Mouse (Mus musculus): Measurements from ENCODE around the gene Apex2. TPM values are rescaled to one million over a fixed set of nuclear protein-coding genes. Genes with fewer than 3 reads are reported as not detected.

The Apex2 gene
- 26.7 and 27.4 TPM in 2 replicates for polyA plus RNA-seq (2015; fragmentation: Nextera tagmentation; extraction: Ambion mirVana)

DNA sequence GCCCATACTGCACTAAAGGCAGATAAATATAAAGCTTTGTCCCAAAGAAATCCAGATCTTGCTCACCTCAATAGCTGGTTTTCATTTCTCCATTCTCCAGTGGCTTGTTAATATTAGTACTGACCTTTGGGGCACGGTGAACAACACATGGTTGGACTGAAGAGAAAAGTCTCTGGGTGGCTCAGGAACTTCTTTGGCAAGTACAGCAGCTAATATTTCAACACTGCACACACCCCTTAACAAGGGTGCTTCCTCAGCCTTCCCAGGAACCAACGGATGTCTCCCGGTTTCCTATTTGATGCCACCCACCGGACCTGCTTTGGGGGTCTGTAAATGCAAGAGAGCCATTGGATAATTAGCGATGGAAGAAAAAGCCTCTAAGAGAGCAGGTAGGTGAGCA lies at the start of gene Apex2:
TSS of gene Apex2 (minus strand) at position 173 of the 400 bp plus-strand sequence.
- H3K36me3 ChIP-seq: peaks cover 10% of the 10 kb centered on the region
- no peaks in the 10 kb centered on the region for H3K9me3 ChIP-seq
- 62% methylated on average over 5 of the region's 5 CpGs for WGBS
- H3K4me2 ChIP-seq (replicated peaks): peak within 1 kb of the TSS; percentile 66
- H3K27me3 ChIP-seq: peaks cover 21% of the 10 kb centered on the region; the same call in 1 of the 2 replicates
- peak within 1 kb of the TSS; percentile 59 for H3K4me3 ChIP-seq
- ATAC-seq (ENCODE audit: low FRiP score, low read depth): no peak
- H3K4me1 ChIP-seq: no peaks in the 10 kb centered on the region
- H3K27ac ChIP-seq: peak within 1 kb of the TSS; percentile 83; the same call in 1 of the 2 replicates
- H3K9ac ChIP-seq: no peak within 1 kb of the TSS

DNA sequence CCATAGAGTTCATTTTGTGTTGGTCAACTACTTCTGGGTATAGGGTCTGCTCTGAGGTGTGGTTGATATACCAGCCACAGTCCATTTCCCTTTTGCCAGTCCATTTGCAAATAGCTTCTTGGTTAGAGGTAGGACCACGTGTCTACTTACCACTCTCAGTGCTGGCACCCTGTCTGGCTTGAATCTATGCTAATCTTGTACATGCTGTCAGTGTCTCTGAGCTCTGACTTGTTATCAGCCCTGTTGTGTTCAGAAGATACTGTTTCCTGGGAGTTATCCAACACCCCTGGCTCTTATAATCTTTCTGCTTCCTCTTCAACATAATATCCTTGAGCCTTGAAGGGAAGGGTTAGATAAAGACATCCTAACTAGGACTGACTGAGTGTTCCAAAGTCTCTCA lies 46.8 kb upstream of the Apex2 start:
- ATAC-seq (ENCODE audit: low FRiP score, low read depth): no peak
- Histone ChIP-seq H3K36me3 (no peaks in the 10 kb centered on the region), H3K9ac (no peak overlapping the region), H3K4me3 (no peak overlapping the region), H3K4me1 (no peaks in the 10 kb centered on the region), H3K4me2 (replicated peaks) (no peak overlapping the region), H3K27me3 (no peaks in the 10 kb centered on the region), H3K27ac (no peak overlapping the region), H3K9me3 (no peaks in the 10 kb centered on the region)
- 63% methylated on average over 1 of the region's 1 CpGs for WGBS

DNA sequence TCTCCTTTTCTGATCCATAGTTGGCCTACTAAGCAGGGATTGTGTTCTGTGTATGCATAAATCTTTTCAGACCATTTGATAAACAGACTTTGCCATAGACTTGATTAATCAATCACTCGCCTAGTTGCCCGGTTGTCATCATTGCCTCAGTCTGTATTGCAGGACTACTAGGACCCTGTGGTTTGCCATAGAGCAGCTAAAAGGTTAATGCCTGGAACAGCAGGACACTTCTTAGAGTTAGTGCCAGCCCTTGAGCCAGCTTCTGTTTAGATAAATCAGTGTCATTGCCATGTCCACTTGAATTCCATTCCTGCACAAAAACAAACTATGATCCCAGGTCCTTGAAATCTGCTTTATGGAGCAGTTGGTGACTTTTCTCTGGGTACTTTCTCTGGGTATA lies 9.2 kb upstream of the Apex2 start:
- no peak overlapping the region for H3K4me3 ChIP-seq
- 87% methylated on average over 2 of the region's 2 CpGs for WGBS

DNA sequence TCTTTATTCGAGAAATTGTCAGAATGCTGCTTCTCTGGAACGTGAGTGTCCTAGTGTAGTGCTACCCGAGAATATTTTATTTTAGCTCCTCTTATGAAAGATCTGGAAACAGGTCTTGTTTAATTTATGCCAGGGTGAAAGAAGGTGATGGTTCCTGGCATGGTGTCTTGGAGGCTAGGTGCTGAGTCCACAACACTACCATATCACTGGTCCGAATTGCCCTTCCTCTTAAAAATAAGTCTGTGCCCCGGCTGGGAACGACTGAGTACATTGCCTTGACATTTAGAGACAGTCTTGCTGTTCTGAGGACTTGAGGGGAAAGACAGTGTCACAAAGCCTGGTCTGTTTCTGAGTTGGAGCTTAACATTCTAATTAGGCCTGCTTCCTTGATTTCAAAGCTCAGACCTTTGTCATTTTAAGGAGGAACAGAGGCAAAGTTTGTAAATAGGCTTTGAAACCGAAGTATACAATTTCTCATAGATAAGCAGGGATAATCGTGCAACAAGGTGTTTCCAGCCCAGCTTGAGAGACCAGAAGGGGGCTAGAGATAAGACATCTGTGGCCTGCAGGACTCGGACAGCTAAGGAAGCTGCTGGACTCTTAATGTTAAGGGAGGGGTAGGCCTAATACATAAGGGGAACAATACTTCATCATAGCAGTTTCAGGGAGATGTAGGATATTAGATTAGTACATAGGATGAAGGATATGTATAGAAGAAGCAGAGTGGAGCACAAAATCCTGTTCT lies 5.5 kb upstream of the Apex2 start:
- H3K4me1 ChIP-seq: no peaks in the 10 kb centered on the region
- no peaks in the 10 kb centered on the region for H3K36me3 ChIP-seq
- no peak for ATAC-seq (ENCODE audit: low FRiP score, low read depth)
- H3K27ac ChIP-seq: no peak overlapping the region
- H3K9ac ChIP-seq: no peak overlapping the region
- 78% methylated on average over 9 of the region's 9 CpGs for WGBS
- no peak overlapping the region for H3K4me3 ChIP-seq
- H3K4me2 ChIP-seq (replicated peaks): no peak overlapping the region
- H3K27me3 ChIP-seq: peaks cover 11% of the 10 kb centered on the region; the same call in 1 of the 2 replicates
- H3K9me3 ChIP-seq: no peaks in the 10 kb centered on the region

More for the DNA sequence above, 9.2 kb upstream of the Apex2 start:
- Histone ChIP-seq H3K27me3 (no peaks in the 10 kb centered on the region; the same call in 1 of the 2 replicates), H3K4me2 (replicated peaks) (no peak overlapping the region), H3K36me3 (no peaks in the 10 kb centered on the region), H3K9me3 (no peaks in the 10 kb centered on the region), H3K27ac (no peak overlapping the region), H3K9ac (no peak overlapping the region), H3K4me1 (no peaks in the 10 kb centered on the region)
- ATAC-seq (ENCODE audit: low FRiP score, low read depth): no peak

DNA sequence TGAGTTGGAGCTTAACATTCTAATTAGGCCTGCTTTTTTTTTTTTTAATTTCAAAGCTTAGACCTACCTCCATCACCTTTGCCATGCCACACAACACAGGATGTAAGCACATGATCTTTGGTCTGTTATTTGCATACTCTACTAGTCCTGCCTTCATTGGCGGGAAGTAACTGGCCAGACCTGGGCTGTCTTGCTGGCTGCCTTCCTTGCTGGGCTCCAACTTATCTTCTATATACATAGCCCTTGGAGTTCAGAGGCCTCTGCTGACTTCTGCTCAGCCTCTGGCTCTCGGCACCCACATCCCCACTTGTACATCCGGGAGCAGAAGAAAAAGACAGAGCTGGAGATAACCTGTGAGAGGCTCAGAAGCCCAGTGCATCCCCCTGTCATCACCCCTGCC lies 4.5 kb upstream of the Apex2 start:
- ATAC-seq (ENCODE audit: low FRiP score, low read depth): no peak
- Histone ChIP-seq H3K4me3 (no peak overlapping the region), H3K27ac (no peak overlapping the region), H3K4me2 (replicated peaks) (no peak overlapping the region), H3K27me3 (peaks cover 11% of the 10 kb centered on the region; the same call in 1 of the 2 replicates), H3K9me3 (no peaks in the 10 kb centered on the region), H3K4me1 (no peaks in the 10 kb centered on the region), H3K9ac (no peak overlapping the region), H3K36me3 (no peaks in the 10 kb centered on the region)
- 86% methylated on average over 3 of the region's 3 CpGs for WGBS

DNA sequence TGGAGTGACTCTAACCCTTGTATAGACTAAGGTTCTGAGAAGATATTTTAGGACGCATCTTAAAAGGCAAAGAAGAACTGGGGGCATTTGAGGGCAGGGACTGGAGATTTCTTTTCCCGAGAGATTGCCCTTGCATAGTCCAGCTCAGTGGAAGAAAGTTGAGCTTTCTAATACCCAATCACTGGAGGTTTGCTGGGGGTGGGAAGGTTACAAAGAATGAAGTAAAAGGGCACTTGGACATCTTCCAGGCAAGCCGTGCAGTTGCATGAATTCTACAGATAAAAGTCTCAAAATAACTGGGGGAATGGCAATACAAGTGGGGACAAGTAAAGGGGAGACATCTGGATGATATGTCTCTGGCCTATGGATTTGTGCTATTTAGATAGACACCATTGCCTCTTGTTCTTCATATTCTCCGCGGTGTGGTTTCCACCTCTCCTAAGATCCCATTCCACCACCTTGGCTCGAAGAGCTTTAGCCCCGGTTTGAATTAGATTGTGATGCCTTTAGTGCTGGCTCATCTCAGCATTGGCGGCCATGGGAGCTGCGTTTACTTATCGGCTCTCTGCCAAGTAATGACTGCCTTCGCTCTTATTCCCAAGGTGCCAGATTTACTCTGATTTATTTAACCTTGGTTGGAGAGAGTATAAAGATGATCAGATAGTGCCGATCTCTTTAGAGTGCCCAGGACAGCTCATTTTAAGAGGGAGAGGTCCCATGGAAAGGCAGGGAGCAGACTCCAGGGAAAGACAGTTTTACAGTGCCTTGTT lies 3.8 kb upstream of the Apex2 start:
- no peak overlapping the region for H3K4me3 ChIP-seq
- no peak overlapping the region for H3K27ac ChIP-seq
- 83% methylated on average over 12 of the region's 12 CpGs for WGBS
- ATAC-seq (ENCODE audit: low FRiP score, low read depth): no peak
- no peaks in the 10 kb centered on the region for H3K4me1 ChIP-seq
- no peak overlapping the region for H3K9ac ChIP-seq
- H3K36me3 ChIP-seq: no peaks in the 10 kb centered on the region
- H3K27me3 ChIP-seq: peaks cover 13% of the 10 kb centered on the region; the same call in 1 of the 2 replicates
- no peak overlapping the region for H3K4me2 ChIP-seq (replicated peaks)
- H3K9me3 ChIP-seq: no peaks in the 10 kb centered on the region

DNA sequence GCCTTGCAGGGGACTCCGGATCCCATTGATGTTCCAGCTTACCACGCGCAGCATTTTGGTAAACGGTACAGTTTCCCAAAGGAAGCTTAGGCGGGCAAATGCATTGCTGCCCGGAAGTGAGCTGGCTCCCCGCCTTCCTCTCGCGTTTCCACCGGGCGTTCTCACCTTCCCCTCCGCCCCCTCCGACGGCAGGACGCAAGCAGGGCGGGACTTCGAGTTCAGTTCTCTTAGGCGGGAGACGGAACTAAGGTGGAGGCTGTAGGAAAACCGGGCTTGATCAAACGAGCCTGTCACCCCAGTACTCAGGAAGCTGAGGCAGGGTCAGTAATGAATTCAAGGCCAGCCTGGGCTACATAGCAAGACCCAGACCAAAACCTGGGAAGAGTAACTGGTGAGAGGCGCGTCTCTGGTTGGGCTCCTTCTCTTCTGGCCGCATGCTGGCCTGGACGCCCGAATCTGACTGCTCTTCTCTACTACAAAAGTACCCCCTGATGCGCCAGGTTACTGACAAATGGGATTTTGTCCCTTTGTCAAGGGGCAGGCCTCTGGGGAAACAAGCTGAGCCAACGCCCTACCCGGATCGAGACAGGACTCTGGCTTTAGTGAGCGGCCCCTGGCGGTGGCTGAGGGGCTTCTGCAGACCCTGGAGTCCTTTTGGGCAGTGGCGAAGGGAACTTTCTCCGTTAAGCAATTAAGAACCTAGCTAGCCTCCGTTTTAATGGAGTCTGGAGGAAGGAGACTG lies 1.5 kb downstream of the Apex2 start, which contains the start of gene Pfkfb1:
TSS of gene Pfkfb1 (plus strand) at position 207 of the 742 bp plus-strand sequence.
- peak; percentile 97 for ATAC-seq (ENCODE audit: low FRiP score, low read depth)
- Histone ChIP-seq H3K27ac (peak within 1 kb of the TSS; percentile 83), H3K27me3 (peaks cover 21% of the 10 kb centered on the region; the same call in 1 of the 2 replicates), H3K4me1 (no peaks in the 10 kb centered on the region), H3K4me3 (peak within 1 kb of the TSS; percentile 59), H3K36me3 (peaks cover 15% of the 10 kb centered on the region), H3K9me3 (no peaks in the 10 kb centered on the region), H3K9ac (peak within 1 kb of the TSS; percentile 70), H3K4me2 (replicated peaks) (peak within 1 kb of the TSS; percentile 66)
- WGBS: 21% methylated on average over 35 of the region's 35 CpGs

GRCm38 (mm10) chrX:150585116-150585515 lies 4.6 kb downstream of the Apex2 start:
- no peaks in the 10 kb centered on the region for H3K9me3 ChIP-seq
- H3K4me1 ChIP-seq: no peaks in the 10 kb centered on the region
- H3K4me3 ChIP-seq: no peak overlapping the region
- 96% methylated on average over 8 of the region's 8 CpGs for WGBS
- H3K27me3 ChIP-seq: peaks cover 10% of the 10 kb centered on the region; the same call in 1 of the 2 replicates
- H3K36me3 ChIP-seq: peaks cover 29% of the 10 kb centered on the region
- H3K4me2 ChIP-seq (replicated peaks): no peak overlapping the region
- H3K27ac ChIP-seq: no peak overlapping the region
- H3K9ac ChIP-seq: no peak overlapping the region
- no peak for ATAC-seq (ENCODE audit: low FRiP score, low read depth)

DNA sequence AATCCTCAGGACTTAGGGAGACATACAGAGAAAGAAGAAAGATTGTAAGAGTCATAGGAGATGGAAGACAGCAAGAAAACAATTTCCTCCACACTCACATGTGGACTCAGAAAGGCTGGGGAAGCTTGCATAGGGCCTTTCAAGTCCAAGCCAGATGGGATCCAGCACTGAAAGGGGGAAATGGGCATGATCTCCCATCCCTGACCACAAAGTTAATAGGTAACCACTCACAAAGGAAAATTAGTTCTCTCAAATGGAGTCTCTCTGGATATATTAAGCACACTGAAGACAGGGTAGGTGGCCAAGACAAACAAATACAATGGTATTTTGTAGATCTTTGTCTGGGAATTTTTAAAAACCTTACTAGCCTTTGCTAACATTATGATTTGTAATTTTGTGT lies 7.7 kb downstream of the Apex2 start:
- no peak overlapping the region for H3K4me3 ChIP-seq
- ATAC-seq (ENCODE audit: low FRiP score, low read depth): no peak
- peaks cover 32% of the 10 kb centered on the region for H3K36me3 ChIP-seq

DNA sequence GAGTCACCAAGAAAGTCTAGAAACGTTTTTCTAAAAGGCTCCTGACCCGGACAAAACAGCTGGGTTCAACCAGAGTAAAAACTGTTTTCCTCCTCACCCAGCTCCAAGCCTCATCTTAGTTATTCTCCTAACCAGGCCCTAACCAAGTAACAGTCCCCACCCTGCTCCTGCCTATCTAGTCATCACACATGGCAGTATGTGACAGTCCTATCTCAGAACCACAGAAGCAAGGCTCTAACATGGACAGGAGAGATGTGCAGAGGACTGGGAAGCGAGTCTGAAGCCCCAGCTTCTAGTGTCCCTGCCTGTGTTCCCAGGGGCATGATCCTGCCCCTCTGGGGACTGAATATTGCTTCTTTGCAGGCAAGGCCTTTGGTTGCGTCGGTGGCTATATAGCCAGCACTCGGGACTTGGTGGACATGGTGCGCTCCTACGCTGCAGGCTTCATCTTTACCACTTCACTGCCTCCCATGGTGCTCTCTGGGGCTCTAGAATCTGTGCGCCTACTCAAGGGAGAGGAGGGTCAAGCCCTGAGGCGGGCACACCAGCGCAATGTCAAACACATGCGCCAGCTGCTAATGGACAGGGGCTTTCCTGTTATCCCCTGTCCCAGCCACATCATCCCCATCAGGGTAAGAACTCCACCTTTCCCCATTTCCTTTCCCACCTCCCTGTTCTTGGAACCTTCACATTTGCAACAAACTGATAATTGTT lies 24.9 kb downstream of the Apex2 start:
- H3K27ac ChIP-seq: no peak overlapping the region
- H3K4me1 ChIP-seq: no peaks in the 10 kb centered on the region
- H3K27me3 ChIP-seq: peaks cover 4% of the 10 kb centered on the region; the same call in 1 of the 2 replicates
- no peak for ATAC-seq (ENCODE audit: low FRiP score, low read depth)
- H3K36me3 ChIP-seq: peaks cover 7% of the 10 kb centered on the region
- no peak overlapping the region for H3K9ac ChIP-seq
- 87% methylated on average over 12 of the region's 12 CpGs for WGBS
- no peaks in the 10 kb centered on the region for H3K9me3 ChIP-seq
- H3K4me3 ChIP-seq: no peak overlapping the region
- no peak overlapping the region for H3K4me2 ChIP-seq (replicated peaks)

More for the DNA sequence above, 7.7 kb downstream of the Apex2 start:
- Histone ChIP-seq H3K9me3 (no peaks in the 10 kb centered on the region), H3K27me3 (0 out of 2 replicates have a peak, but pooled peaks cover 2% of the 10 kb centered on the region), H3K9ac (no peak overlapping the region), H3K27ac (no peak overlapping the region), H3K4me2 (replicated peaks) (no peak overlapping the region), H3K4me1 (no peaks in the 10 kb centered on the region)

DNA sequence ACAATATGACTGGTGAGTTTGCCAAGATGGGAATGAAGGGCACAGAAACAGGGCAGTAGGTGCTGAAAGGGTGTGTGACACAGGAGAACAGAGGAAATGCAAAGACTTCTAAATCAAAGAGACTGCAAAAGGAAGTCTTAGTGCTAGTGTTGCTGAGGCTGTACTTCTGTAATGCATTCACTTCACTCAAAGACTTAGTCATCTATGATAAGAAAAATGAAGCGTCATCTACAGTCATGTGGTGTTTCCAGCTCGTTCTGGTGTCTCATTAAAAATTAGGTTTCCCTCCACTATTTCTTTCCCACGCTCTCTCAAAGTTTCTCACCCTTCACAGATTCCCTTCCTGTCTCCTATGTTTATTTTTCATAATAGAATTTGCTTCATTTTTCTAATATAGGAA lies 35.6 kb downstream of the Apex2 start:
- Histone ChIP-seq H3K36me3 (peaks cover 3% of the 10 kb centered on the region; the same call in 1 of the 2 replicates), H3K4me1 (no peaks in the 10 kb centered on the region), H3K4me3 (no peak overlapping the region), H3K9me3 (no peaks in the 10 kb centered on the region), H3K27me3 (peaks cover 12% of the 10 kb centered on the region; the same call in 1 of the 2 replicates), H3K27ac (no peak overlapping the region), H3K9ac (no peak overlapping the region), H3K4me2 (replicated peaks) (no peak overlapping the region)
- ATAC-seq (ENCODE audit: low FRiP score, low read depth): no peak
- WGBS: 77% methylated on average over 3 of the region's 3 CpGs
